Mouse (Mus musculus) ES-Bruce4 (cell line): Measurements from ENCODE around the gene Dlg3. TPM values are rescaled to one million over a fixed set of nuclear protein-coding genes. Genes with fewer than 3 reads are reported as not detected.

Experiments used
- H3K27ac ChIP-seq: 2 replicates; pipeline ENCODE4 v1.5.1; 2012; ENCODE audit warnings: low read length, inconsistent platforms; ENCODE audit not compliant: insufficient read depth
- H3K27me3 ChIP-seq: 2 replicates; pipeline ENCODE4 v1.6.1; 2012; ENCODE audit warnings: mild to moderate bottlenecking, low read length, inconsistent platforms; ENCODE audit not compliant: control insufficient read depth, poor library complexity, insufficient read depth, severe bottlenecking
- H3K36me3 ChIP-seq: 2 replicates; pipeline ENCODE4 v1.6.1; 2012; ENCODE audit warnings: inconsistent platforms, mild to moderate bottlenecking, low read length, moderate library complexity; ENCODE audit not compliant: control insufficient read depth, poor library complexity, insufficient read depth, severe bottlenecking
- H3K4me1 ChIP-seq: one replicate; pipeline ENCODE4 v1.8.1; 2011; ENCODE audit warnings: low read length; ENCODE audit not compliant: control insufficient read depth, insufficient read depth
- H3K4me3 ChIP-seq: 2 replicates; pipeline ENCODE4 v1.5.1; 2011; ENCODE audit warnings: low read depth, mild to moderate bottlenecking, low read length
- H3K9ac ChIP-seq: 2 replicates; pipeline ENCODE4 v1.6.1; 2012; ENCODE audit warnings: low read depth, mild to moderate bottlenecking, inconsistent platforms; ENCODE audit not compliant: poor library complexity, severe bottlenecking
- H3K9me3 ChIP-seq: replicated peaks from 2 replicates; pipeline ENCODE4 v1.6.1; 2012; ENCODE audit warnings: mild to moderate bottlenecking, low read length, inconsistent platforms; ENCODE audit not compliant: control insufficient read depth, poor library complexity, insufficient read depth, severe bottlenecking
- CTCF ChIP-seq: IDR thresholded peaks from one replicate; pipeline ENCODE4 v1.8.1; 2011; ENCODE audit warnings: low read depth, low read length
- EP300 ChIP-seq: IDR thresholded peaks from 2 replicates; pipeline ENCODE4 v1.6.1; 2011; ENCODE audit warnings: low read depth, low read length; ENCODE audit not compliant: insufficient read depth
- POLR2A ChIP-seq: IDR thresholded peaks from one replicate; pipeline ENCODE4 v1.8.1; 2011; ENCODE audit warnings: low read length; ENCODE audit not compliant: insufficient read depth
- polyA plus RNA-seq: library from polyadenylated mRNA; stranded (reverse); fragments of >200 nt; gene quantifications from 2 replicates; pipeline ENCODE4 v1.2.4, GENCODE M21; 2011; ENCODE audit warnings: low read depth; ENCODE audit not compliant: missing spikeins, insufficient read depth, insufficient read length

Gene Dlg3
- polyA plus RNA-seq, 1 experiment, result 40.3 TPM

DNA sequence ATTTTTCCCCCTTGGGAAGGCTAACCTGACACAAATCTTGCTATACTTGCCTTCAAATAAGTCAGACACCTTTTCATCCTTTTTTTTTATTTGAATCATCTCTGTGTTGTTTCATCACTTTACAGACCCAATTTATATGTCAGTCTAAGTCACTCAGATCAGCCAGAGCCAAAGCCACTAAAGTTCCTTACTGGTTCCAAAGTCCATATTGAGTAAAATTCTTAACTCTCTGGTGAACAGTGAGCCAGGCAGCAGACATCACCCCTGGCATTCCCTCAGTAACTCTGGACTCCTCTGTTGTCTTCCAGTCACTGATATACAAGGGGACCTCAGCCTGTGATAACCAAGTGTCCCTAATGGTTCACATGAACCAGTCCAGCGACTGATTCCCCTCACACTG, 58.0 kb downstream of the Dlg3 start:
- H3K36me3 ChIP-seq, result no peaks in the 10 kb centered on the region
- H3K27ac ChIP-seq, result no peak overlapping the region
- no peaks in the 10 kb centered on the region for H3K9me3 ChIP-seq
- TF ChIP-seq CTCF (no peak), POLR2A (no peak), EP300 (no peak)
- H3K4me1 ChIP-seq, result no peaks in the 10 kb centered on the region
- no peak overlapping the region for H3K4me3 ChIP-seq
- no peak overlapping the region for H3K9ac ChIP-seq
- H3K27me3 ChIP-seq, result no peaks in the 10 kb centered on the region

DNA sequence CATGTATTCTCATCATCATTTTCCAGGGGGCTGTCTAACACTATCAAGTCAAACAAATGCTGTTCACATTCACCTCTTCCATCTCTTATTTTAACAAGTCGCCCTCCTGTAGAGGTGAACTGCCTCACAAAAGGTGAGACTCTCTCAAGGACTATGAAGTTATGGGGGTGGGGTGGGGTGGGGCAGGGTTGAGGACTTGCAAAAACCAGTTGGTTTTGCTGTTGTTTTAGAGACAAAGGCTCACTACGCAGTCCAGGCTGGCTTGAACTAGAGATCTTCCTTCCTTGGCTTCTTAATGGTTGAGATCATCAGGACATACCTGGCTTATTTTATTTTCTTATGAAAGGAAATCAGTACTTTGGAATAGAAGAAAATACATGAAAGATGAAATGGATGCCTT, 65.3 kb downstream of the Dlg3 start:
- no peak overlapping the region for H3K4me3 ChIP-seq
- no peaks in the 10 kb centered on the region for H3K36me3 ChIP-seq
- H3K27ac ChIP-seq, result no peak overlapping the region
- H3K9me3 ChIP-seq, result no peaks in the 10 kb centered on the region
- no peaks in the 10 kb centered on the region for H3K27me3 ChIP-seq
- no peak for TF ChIP-seq CTCF
- no peak for TF ChIP-seq POLR2A
- H3K9ac ChIP-seq, result no peak overlapping the region
- no peaks in the 10 kb centered on the region for H3K4me1 ChIP-seq

DNA sequence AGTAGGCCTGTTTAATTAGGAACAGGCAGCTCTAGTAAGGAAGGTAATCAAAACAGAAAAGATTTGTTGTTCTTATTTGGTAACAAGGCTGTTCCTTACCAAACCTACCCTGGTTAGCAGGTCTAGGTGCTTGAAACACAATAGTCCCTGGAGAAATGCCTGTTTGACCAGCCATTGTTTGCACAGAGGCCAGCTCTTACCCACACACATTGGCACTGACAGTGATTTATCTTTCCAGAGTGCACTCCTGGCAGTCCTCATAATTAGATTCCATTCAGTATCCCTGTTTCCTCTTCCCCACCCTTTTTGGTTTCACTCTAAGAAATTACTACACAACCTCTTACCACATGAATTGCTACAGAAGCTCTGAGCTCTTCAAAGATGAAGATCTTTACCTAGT, 71.7 kb downstream of the Dlg3 start:
- no peak overlapping the region for H3K4me3 ChIP-seq
- H3K9ac ChIP-seq, result no peak overlapping the region
- TF ChIP-seq EP300 (no peak), POLR2A (no peak), CTCF (no peak)
- no peaks in the 10 kb centered on the region for H3K36me3 ChIP-seq
- no peaks in the 10 kb centered on the region for H3K4me1 ChIP-seq
- no peaks in the 10 kb centered on the region for H3K27me3 ChIP-seq
- no peaks in the 10 kb centered on the region for H3K9me3 ChIP-seq
- no peak overlapping the region for H3K27ac ChIP-seq

Other genes starting within 250 kb of the Dlg3 start
- not detected in 2 replicates for gene Dgat2l6, start 242.9 kb upstream of the Dlg3 start, polyA plus RNA-seq
- not detected in 2 replicates for gene Awat1, start 195.5 kb upstream of the Dlg3 start, polyA plus RNA-seq
- gene P2ry4, start 172.9 kb upstream of the Dlg3 start, polyA plus RNA-seq, result 1.1 and 1.6 TPM in 2 replicates
- gene Arr3, start 162.2 kb upstream of the Dlg3 start, polyA plus RNA-seq, result not detected in 2 replicates
- 47.6 and 54.7 TPM in 2 replicates for gene Kif4, start 142.0 kb upstream of the Dlg3 start, polyA plus RNA-seq
- 59.2 and 63.7 TPM in 2 replicates for gene Pdzd11, start 141.2 kb upstream of the Dlg3 start, polyA plus RNA-seq
- gene Gdpd2, start 37.8 kb upstream of the Dlg3 start, polyA plus RNA-seq, result not detected in 2 replicates